Mouse (Mus musculus) cortical plate, adult 2 months (tissue): ENCODE results near the gene Nbl1. TPM values are rescaled to one million over a fixed set of nuclear protein-coding genes. Genes with fewer than 3 reads are reported as not detected.
A peak's percentile ranks its signal among the peaks of the same experiment; 100 is the strongest.

Experiments used
- H3K27ac ChIP-seq: fragments of 200-500 bp; 2 replicates; pipeline ENCODE4 v1.5.1; 2012; ENCODE audit warnings: low read length, control low read depth, inconsistent platforms; ENCODE audit not compliant: insufficient read depth
- H3K4me1 ChIP-seq: fragments of 200-500 bp; 2 replicates; pipeline ENCODE4 v1.6.1; 2011; ENCODE audit warnings: low read length; ENCODE audit not compliant: control insufficient read depth, insufficient read depth
- H3K4me3 ChIP-seq: fragments of 200-500 bp; 2 replicates; pipeline ENCODE4 v1.5.1; 2011; ENCODE audit warnings: mild to moderate bottlenecking, low read length, control low read depth; ENCODE audit not compliant: insufficient read depth
- CTCF ChIP-seq: fragments of 200-500 bp; IDR thresholded peaks from 2 replicates; pipeline ENCODE4 v1.5.1; 2011; ENCODE audit warnings: mild to moderate bottlenecking, control low read depth, low read length; ENCODE audit not compliant: insufficient read depth; ENCODE audit errors: extremely low read depth
- POLR2A ChIP-seq: fragments of 200-500 bp; IDR thresholded peaks from 2 replicates; pipeline ENCODE4 v1.6.1; 2011; ENCODE audit warnings: mild to moderate bottlenecking, low read length, control low read depth; ENCODE audit not compliant: insufficient read depth; ENCODE audit errors: extremely low read depth
- polyA plus RNA-seq: library from polyadenylated mRNA; depleted of rRNA; stranded (reverse); fragments of >200 nt; gene quantifications from 2 replicates; pipeline ENCODE4 v1.2.3, GENCODE M21; 2012

The Nbl1 gene
- polyA plus RNA-seq, 1 experiment, result 81.1 TPM

DNA sequence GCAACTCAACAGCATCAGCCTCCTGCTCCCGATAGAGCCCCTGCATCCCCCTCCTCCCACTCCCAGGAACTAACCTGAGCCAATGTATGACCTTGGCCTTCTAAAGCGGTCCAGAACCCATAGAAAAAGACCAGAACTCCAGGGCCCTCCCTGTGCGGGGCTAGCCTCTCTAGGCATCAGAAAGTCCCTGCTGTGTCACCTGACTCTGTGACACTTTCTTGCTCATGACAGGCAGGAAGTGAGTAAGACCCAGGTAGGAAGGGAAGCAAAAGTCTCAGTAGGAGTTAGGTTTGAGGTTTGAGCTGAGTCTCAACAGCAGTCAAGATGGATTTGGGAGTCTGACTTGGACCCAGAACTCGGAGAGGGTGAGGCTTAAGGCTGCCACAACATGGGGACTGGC lies 5.8 kb downstream of the Nbl1 start:
- no peak for TF ChIP-seq POLR2A
- TF ChIP-seq CTCF, result no peak
- Histone ChIP-seq H3K4me3 (no peak overlapping the region), H3K4me1 (peaks cover under 1% of the 10 kb centered on the region; the same call in 1 of the 2 replicates), H3K27ac (no peak overlapping the region)

DNA sequence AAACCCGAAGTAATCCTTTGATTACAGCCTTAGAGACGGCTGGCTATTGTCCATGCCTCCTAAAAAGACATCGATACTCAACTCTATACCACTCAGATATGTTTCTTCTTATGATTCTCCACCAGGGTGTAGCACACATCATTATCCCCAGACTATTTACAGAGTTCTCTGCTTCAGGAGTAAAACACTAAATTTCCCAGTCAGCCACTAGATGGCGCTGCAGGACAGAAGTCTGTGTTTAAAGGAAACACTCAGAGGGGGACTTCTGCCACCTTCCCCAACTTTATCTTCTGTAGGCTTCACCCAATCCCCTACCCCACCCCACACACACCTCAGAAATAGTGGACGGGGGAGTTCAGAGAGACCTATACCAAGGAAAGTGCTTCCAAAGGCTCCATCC lies 6.8 kb downstream of the Nbl1 start:
- TF ChIP-seq POLR2A (no peak), CTCF (peak; percentile 82)
- peaks cover 3% of the 10 kb centered on the region; the same call in 1 of the 2 replicates for H3K4me1 ChIP-seq
- H3K4me3 ChIP-seq, result no peak overlapping the region
- H3K27ac ChIP-seq, result no peak overlapping the region

DNA sequence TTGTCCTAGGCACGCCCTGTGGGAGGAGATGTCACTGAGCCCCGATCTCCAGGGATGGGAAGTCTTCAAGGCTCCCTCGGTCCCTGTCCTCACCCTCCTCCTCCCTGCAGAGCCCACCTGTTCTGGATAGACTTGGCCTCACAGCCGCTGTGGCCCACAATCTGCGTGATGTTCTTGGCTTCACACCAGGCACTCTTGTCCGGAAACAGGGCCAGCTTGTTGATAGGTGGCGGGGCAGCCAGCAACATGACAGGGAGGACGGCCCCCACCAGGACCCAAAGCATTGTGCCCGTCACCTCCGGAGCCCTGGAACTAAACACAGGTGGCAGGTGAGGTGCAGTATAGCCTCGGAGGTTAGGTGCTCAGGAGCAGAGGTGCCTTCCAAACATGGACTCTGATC lies 7.5 kb downstream of the Nbl1 start:
- no peak overlapping the region for H3K27ac ChIP-seq
- TF ChIP-seq CTCF, result no peak
- TF ChIP-seq POLR2A, result no peak
- peaks cover 3% of the 10 kb centered on the region; the same call in 1 of the 2 replicates for H3K4me1 ChIP-seq
- no peak overlapping the region for H3K4me3 ChIP-seq

DNA sequence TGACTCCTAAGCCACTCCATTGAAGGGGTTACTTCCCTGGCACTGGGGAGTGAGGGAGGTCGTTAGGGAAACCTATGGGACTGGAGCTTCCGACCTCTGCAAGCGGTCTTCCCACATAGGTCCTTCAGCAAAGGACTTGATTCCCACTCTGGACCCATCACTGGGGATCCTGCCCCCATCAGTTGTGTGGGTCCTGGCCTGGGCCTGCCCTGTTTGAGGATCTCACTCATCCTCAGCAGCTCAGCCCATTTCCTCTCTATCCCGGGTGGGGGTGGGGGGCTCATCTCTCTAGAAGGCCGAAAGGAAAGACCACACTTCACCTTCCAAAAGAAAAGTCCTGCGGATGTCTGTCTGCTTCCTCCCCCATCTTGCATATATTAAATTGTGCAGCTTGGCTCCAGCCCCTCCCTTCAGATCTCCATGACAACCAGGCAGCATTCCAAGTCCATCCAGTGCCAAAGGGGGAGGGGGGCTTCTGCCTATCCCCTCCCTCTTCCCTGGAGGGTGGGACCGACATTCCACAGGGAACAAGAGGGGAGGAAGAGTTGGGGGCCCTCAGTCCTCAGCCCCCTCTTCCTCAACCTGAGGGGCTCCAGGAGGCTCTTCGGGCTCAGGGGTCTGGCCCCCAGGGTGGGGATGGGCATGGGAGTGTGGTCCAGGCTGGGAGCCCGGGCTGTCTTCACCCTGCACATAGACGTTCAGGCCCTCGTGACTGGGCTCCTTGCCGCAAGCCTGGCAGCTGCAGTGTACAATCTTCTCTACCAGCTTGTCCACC lies 9.8 kb downstream of the Nbl1 start:
- H3K4me3 ChIP-seq, result no peak overlapping the region
- H3K27ac ChIP-seq, result no peak overlapping the region
- H3K4me1 ChIP-seq, result peaks cover 3% of the 10 kb centered on the region; the same call in 1 of the 2 replicates
- no peak for TF ChIP-seq CTCF
- TF ChIP-seq POLR2A, result no peak

DNA sequence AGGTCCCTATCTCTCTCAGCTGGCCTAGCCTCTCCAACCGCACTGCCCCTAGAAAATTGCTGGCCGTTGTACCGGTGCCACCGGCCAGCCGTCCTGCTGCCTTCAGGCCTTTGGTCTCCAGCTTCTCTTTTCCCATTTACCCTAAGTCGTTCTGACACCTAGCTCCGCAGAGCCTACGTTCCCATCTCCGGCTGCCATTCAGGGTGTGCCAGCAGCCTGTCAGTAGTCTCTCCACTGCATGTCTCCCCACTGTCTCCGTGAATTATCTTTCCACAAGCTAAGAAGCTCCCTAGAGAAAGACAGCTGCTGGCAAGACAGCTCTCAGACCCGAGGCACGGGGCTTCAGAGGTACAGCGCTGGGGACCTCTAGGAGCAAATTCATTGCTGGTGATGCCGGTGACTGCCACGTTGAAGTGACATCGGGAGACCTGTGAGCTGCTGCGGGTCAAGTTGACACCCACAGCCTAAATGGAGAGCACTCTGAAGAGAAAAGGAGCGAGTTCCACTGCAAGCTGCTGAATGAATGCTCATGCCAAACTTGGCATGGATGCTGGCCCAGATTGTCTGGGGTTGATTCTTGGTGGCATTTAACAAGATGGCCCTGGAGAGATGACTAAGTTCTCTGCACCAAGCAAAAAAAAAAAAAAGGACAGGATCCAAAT lies 11.4 kb downstream of the Nbl1 start:
- Histone ChIP-seq H3K4me1 (peaks cover 3% of the 10 kb centered on the region; the same call in 1 of the 2 replicates), H3K27ac (no peak overlapping the region), H3K4me3 (no peak overlapping the region)
- TF ChIP-seq CTCF (no peak), POLR2A (no peak)

DNA sequence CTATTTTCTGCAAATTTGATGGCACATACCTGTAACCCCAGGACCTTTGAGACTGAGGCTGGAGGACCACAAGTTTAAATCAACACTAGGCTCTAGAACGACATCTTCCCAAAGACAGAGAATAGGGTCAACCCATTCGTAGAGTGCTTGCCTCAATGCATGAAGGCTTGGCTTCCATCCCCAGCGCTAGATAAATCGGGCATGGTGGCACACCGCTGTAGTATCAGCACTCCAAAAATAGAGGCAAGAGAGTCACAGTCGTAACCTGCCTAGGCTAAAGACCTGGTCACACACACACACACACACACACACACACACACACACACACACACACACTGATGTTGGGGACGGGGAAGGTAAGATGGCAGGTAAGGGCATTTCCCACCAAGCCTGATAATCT lies 12.5 kb downstream of the Nbl1 start:
- no peak overlapping the region for H3K4me3 ChIP-seq
- H3K4me1 ChIP-seq, result peaks cover 3% of the 10 kb centered on the region; the same call in 1 of the 2 replicates
- no peak for TF ChIP-seq POLR2A
- no peak for TF ChIP-seq CTCF
- H3K27ac ChIP-seq, result no peak overlapping the region

DNA sequence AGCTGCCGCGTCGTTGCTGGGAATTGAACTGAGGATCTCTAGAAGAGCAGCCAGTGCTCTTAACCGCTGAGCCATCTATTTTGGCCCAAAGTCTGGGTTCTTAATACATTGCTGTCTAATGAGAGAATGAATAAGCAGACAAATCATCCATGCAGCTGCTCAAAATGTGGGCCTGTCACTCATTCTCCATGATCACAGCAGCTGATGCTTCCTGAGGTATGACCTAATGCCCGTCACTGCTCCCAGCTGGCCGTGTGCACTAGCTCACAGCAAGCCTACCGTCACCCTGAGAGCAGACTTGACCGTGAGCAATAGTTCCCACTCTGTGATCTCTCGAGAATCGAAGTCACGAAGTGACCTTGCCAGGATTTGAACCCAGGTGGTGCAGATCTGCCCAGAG lies 13.4 kb downstream of the Nbl1 start:
- H3K4me1 ChIP-seq, result peaks cover 3% of the 10 kb centered on the region; the same call in 1 of the 2 replicates
- H3K27ac ChIP-seq, result no peak overlapping the region
- no peak for TF ChIP-seq POLR2A
- no peak for TF ChIP-seq CTCF
- H3K4me3 ChIP-seq, result no peak overlapping the region

DNA sequence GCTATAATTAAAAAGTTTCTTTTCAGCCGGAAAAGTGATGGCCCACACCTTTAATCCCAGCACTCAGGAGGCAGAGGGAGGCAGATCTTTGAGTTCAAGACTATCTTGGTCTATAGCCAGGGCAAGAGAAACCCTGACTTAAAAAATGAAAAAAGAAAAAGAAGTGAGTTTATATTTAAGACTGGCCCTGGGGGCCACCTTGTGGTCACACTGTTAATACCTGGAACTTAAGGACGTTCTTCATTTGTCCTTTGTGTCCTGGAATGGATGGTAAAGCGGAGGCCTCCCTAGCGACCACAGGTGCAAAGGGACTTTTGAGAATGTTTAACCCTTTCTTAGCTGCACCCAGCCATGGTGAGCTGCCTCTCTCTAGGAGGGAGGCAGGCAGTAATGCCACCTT lies 14.1 kb downstream of the Nbl1 start:
- TF ChIP-seq CTCF (peak; percentile 13; the same call in 1 of the 2 replicates), POLR2A (no peak)

DNA sequence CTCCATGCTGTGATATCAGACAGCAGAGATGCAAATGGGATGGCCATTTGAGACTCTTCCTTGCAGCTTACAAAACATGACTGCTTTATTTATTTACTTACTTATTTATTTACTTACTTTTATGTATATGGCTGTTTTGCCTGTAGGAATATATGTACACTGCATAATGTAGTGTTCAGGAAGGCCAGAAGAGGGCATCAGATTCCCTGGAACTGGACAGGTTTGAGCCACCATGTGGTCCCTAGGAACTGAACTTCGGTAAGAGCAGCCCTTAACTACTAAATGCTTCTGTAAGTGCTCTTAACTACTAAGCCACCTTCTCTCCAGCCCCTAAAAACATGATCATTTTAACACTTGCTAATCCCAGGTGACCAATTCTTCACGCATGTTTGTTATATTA lies 14.5 kb downstream of the Nbl1 start:
- H3K4me1 ChIP-seq, result peaks cover 3% of the 10 kb centered on the region; the same call in 1 of the 2 replicates
- no peak overlapping the region for H3K27ac ChIP-seq
- TF ChIP-seq POLR2A (no peak), CTCF (peak; percentile 45)
- no peak overlapping the region for H3K4me3 ChIP-seq

More for the DNA sequence above, 14.1 kb downstream of the Nbl1 start:
- no peak overlapping the region for H3K27ac ChIP-seq
- H3K4me3 ChIP-seq, result no peak overlapping the region
- H3K4me1 ChIP-seq, result peaks cover 3% of the 10 kb centered on the region; the same call in 1 of the 2 replicates

DNA sequence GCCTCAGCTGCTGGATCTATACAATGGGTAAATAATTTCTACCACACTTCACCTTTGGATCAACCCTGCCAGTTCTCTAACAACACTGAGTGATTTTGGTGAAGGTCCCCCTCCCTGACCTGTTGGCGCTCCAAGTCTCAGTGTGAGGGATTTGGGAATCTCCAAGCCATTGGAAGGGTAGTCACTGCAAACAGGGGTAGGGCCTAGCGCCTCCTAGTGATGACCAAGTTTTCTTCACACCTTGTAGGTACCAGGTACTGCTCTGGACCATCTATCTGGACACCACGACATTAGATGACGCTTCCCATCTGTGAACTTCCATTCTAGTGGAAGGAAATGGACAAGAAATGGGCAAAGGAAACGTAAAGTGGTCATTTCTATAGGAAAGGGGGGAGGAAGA lies 16.9 kb downstream of the Nbl1 start:
- Histone ChIP-seq H3K27ac (no peak overlapping the region), H3K4me1 (no peaks in the 10 kb centered on the region; the same call in 1 of the 2 replicates), H3K4me3 (peak overlapping the region; percentile 76)
- TF ChIP-seq POLR2A, result no peak
- TF ChIP-seq CTCF, result peak; percentile 62
